ENCODE assay signal across 11 mouse cellular contexts in genomic region chr19:21714278-21714883, GRCm38 (mm10).
A peak's percentile ranks its signal among the peaks of the same experiment; 100 is the strongest.
DNase-seq lines count a peak whose midpoint lies in the region; ATAC-seq and TF ChIP-seq lines count a peak whose summit lies in the region.
"Had no signal": no experiment of that assay in that cellular context is flagged by ENCODE, and none has a peak within 500 bp of the region (broad histone marks: within the 10 kb centered on the region; RNA-seq: fewer than 3 reads in every experiment).

No protein-coding gene starts in this region.

- no peaks in the 10 kb centered on the region for H3K9me3 ChIP-seq in embryonic facial prominence, embryonic 14.5 days (ENCODE audit: control insufficient read depth, low read length)
- no peaks in the 10 kb centered on the region for H3K9me3 ChIP-seq in embryonic facial prominence, embryonic 10.5 days
- H3K9me3 ChIP-seq in lung, postnatal 0 days (ENCODE audit: low read length) = no peaks in the 10 kb centered on the region
- H3K9me3 ChIP-seq: heart, embryonic 10.5 days; lung, embryonic 15.5 days; neural tube, embryonic 12.5 days had no signal

- H3K4me1 ChIP-seq in embryonic facial prominence, embryonic 14.5 days (ENCODE audit: control insufficient read depth, insufficient read depth, low read length) = peaks cover 17% of the 10 kb centered on the region
- no peaks in the 10 kb centered on the region for H3K4me1 ChIP-seq in embryonic facial prominence, embryonic 10.5 days
- no peaks in the 10 kb centered on the region for H3K4me1 ChIP-seq in lung, postnatal 0 days (ENCODE audit: insufficient read depth, low read depth, low read length)
- H3K4me1 ChIP-seq in brown adipose tissue, adult 24 weeks (ENCODE audit: control insufficient read depth, insufficient read depth, insufficient read length, low read length) = peaks cover 7% of the 10 kb centered on the region; the same call in 1 of the 2 replicates
- H3K4me1 ChIP-seq: heart, embryonic 10.5 days; neural tube, embryonic 12.5 days had no signal

- TF ChIP-seq CTCF in lung, postnatal 0 days (IDR thresholded peaks at IDR 0.05) = no peak
- TF ChIP-seq CTCF in left cerebral cortex, adult 2 months (IDR thresholded peaks at IDR 0.05) = no peak

- H3K27ac ChIP-seq in embryonic facial prominence, embryonic 14.5 days (replicated peaks; ENCODE audit: low read depth, low read length) = 0 out of 2 replicates have a peak overlapping the region, but pooled peaks have one; percentile 6
- H3K27ac ChIP-seq in embryonic facial prominence, embryonic 10.5 days (replicated peaks) = no peak overlapping the region
- H3K27ac ChIP-seq in lung, postnatal 0 days (ENCODE audit: low read length) = no peak overlapping the region
- H3K27ac ChIP-seq in brown adipose tissue, adult 24 weeks (replicated peaks; ENCODE audit: low read depth, low read length) = peak overlapping the region; percentile 80
- no peak overlapping the region for H3K27ac ChIP-seq in left cerebral cortex, adult 2 months
- H3K27ac ChIP-seq: heart, embryonic 10.5 days; lung, embryonic 15.5 days; neural tube, embryonic 12.5 days had no signal

- H3K27me3 ChIP-seq in embryonic facial prominence, embryonic 14.5 days (replicated peaks; ENCODE audit: control insufficient read depth, insufficient read depth, low read length) = no peaks in the 10 kb centered on the region
- no peaks in the 10 kb centered on the region for H3K27me3 ChIP-seq in embryonic facial prominence, embryonic 10.5 days (replicated peaks; ENCODE audit: low read depth, poor library complexity, severe bottlenecking)
- no peaks in the 10 kb centered on the region for H3K27me3 ChIP-seq in lung, postnatal 0 days (replicated peaks; ENCODE audit: insufficient read depth, low read length)
- H3K27me3 ChIP-seq: lung, embryonic 15.5 days; neural tube, embryonic 12.5 days had no signal

- no peak for ATAC-seq in embryonic facial prominence, embryonic 14.5 days (ENCODE audit: low read depth)
- peak; percentile 40; the same call in 1 of the 2 replicates for ATAC-seq in lung, postnatal 0 days
- ATAC-seq in megakaryocyte progenitor cell, adult 5-6 weeks (replicated peaks; ENCODE audit: poor library complexity) = peak; percentile 17

- no peak for DNase-seq in embryonic facial prominence, embryonic 14.5 days (ENCODE audit: low spot score)
- DNase-seq in embryonic facial prominence, embryonic 10.5 days (ENCODE audit: low spot score) = no peak
- DNase-seq in lung, postnatal 0 days (ENCODE audit: low spot score) = peak; percentile 14
- no peak for DNase-seq in lung, postnatal 14 days
- no peak for DNase-seq in adrenal gland, postnatal 4 days (ENCODE audit: low spot score in 2 of 2)
- no peak for DNase-seq in left cerebral cortex, adult 2 months (ENCODE audit: extremely low spot score in 1 of 2, low spot score in 2 of 2)

- no peaks in the 10 kb centered on the region for H3K36me3 ChIP-seq in embryonic facial prominence, embryonic 14.5 days (ENCODE audit: control insufficient read depth, insufficient read depth, low read length)
- H3K36me3 ChIP-seq in embryonic facial prominence, embryonic 10.5 days (replicated peaks) = no peaks in the 10 kb centered on the region
- H3K36me3 ChIP-seq in lung, postnatal 0 days (ENCODE audit: insufficient read depth, low read length) = no peaks in the 10 kb centered on the region
- H3K36me3 ChIP-seq: heart, embryonic 10.5 days; lung, embryonic 15.5 days; neural tube, embryonic 12.5 days had no signal

- H3K4me2 ChIP-seq in embryonic facial prominence, embryonic 14.5 days (ENCODE audit: low read depth, low read length) = no peak overlapping the region
- no peak overlapping the region for H3K4me2 ChIP-seq in lung, postnatal 0 days (replicated peaks; ENCODE audit: low read depth, low read length)
- H3K4me2 ChIP-seq: lung, embryonic 15.5 days; neural tube, embryonic 12.5 days had no signal

- WGBS in embryonic facial prominence, embryonic 14.5 days = 56% methylated on average over 10 of the region's 10 CpGs
- 84% methylated on average over 10 of the region's 10 CpGs for WGBS in embryonic facial prominence, embryonic 10.5 days
- WGBS in lung, postnatal 0 days = 59% methylated on average over 10 of the region's 10 CpGs

- H3K4me3 ChIP-seq in embryonic facial prominence, embryonic 14.5 days (ENCODE audit: low read depth, low read length) = no peak overlapping the region
- H3K4me3 ChIP-seq in embryonic facial prominence, embryonic 10.5 days = no peak overlapping the region
- no peak overlapping the region for H3K4me3 ChIP-seq in lung, postnatal 0 days (ENCODE audit: low read depth, low read length)
- peak overlapping the region; percentile 24 for H3K4me3 ChIP-seq in brown adipose tissue, adult 24 weeks (ENCODE audit: insufficient read depth, low read depth, low read length)
- no peak overlapping the region for H3K4me3 ChIP-seq in left cerebral cortex, adult 2 months
- H3K4me3 ChIP-seq: heart, embryonic 10.5 days; lung, embryonic 15.5 days; neural tube, embryonic 12.5 days had no signal

- TF ChIP-seq EP300 in lung, postnatal 0 days (IDR thresholded peaks at IDR 0.05) = no peak

- H3K9ac ChIP-seq in embryonic facial prominence, embryonic 14.5 days (ENCODE audit: low read depth, low read length) = no peak overlapping the region
- no peak overlapping the region for H3K9ac ChIP-seq in lung, postnatal 0 days (replicated peaks; ENCODE audit: low read depth)
- H3K9ac ChIP-seq: lung, embryonic 15.5 days; neural tube, embryonic 12.5 days had no signal

- intact Hi-C loops in left cerebral cortex, adult 2 months (cut with DNase I) = no loop called here

Comparison
In these comparisons a context has a peak if more than half of its experiments do, and no peak if none do; other contexts are left out.
1. H3K27ac ChIP-seq: peak in embryonic facial prominence, embryonic 14.5 days (single experiment) and brown adipose tissue, adult 24 weeks (single experiment); none in embryonic facial prominence, embryonic 10.5 days (single experiment), lung, postnatal 0 days (single experiment) and left cerebral cortex, adult 2 months (single experiment).